Mouse (Mus musculus) myocyte (in vitro differentiated cells): ENCODE data around the gene Pknox2. TPM values are rescaled to one million over a fixed set of nuclear protein-coding genes. Genes with fewer than 3 reads are reported as not detected.
A peak's percentile ranks its signal among the peaks of the same experiment; 100 is the strongest.

ENCODE experiments used
- H3K27me3 ChIP-seq: one replicate; pipeline ENCODE4 v1.6.1; 2011; ENCODE audit not compliant: control insufficient read depth, insufficient read depth, insufficient read length
- H3K36me3 ChIP-seq: one replicate; pipeline ENCODE4 v1.6.1; 2011; ENCODE audit not compliant: control insufficient read depth, insufficient read depth
- H3K4me2 ChIP-seq: one replicate; pipeline ENCODE4 v1.6.1; 2011; ENCODE audit warnings: low read depth, control low read depth
- H3K4me3 ChIP-seq: one replicate; pipeline ENCODE4 v1.5.1; 2011; ENCODE audit warnings: mild to moderate bottlenecking, control low read depth, moderate library complexity
- H3K79me2 ChIP-seq: one replicate; pipeline ENCODE4 v1.6.1; 2011; ENCODE audit not compliant: control insufficient read depth, insufficient read depth
- H3ac ChIP-seq: one replicate; pipeline ENCODE4 v1.6.1; 2011; ENCODE audit not compliant: control insufficient read depth, insufficient read length
- CEBPB ChIP-seq: IDR thresholded peaks from 2 replicates; pipeline ENCODE4 v1.6.1; 2011; ENCODE audit warnings: mild to moderate bottlenecking, moderate library complexity; ENCODE audit not compliant: poor library complexity, insufficient read depth, severe bottlenecking
- E2F4 ChIP-seq: IDR thresholded peaks from one replicate; pipeline ENCODE4 v1.6.1; 2011; ENCODE audit warnings: mild to moderate bottlenecking, control low read depth, moderate library complexity; ENCODE audit not compliant: insufficient read depth
- MAX ChIP-seq: IDR thresholded peaks from one replicate; pipeline ENCODE4 v1.6.1; 2011; ENCODE audit warnings: low read depth, mild to moderate bottlenecking, control low read depth
- MYOD1 ChIP-seq, 3 experiments: IDR thresholded peaks; one replicate each; pipeline ENCODE4 v1.6.1; 2011; ENCODE audit warnings: control low read depth in 2 of 3, low read depth in 2 of 3, mild to moderate bottlenecking in 2 of 3, moderate library complexity in 1 of 3; ENCODE audit not compliant: insufficient read length in 2 of 3, control insufficient read depth in 1 of 3
- MYOG ChIP-seq, 3 experiments: IDR thresholded peaks; one replicate each; pipeline ENCODE4 v1.6.1; 2011; ENCODE audit warnings: control low read depth in 2 of 3, low read depth in 2 of 3, mild to moderate bottlenecking in 2 of 3; ENCODE audit not compliant: insufficient read length in 2 of 3, control insufficient read depth in 1 of 3, insufficient read depth in 1 of 3
- POLR2A ChIP-seq: IDR thresholded peaks from one replicate; pipeline ENCODE4 v1.6.1; 2011; ENCODE audit warnings: low read depth, mild to moderate bottlenecking, control low read depth, moderate library complexity; ENCODE audit not compliant: insufficient read length
- POLR2AphosphoS2 ChIP-seq: IDR thresholded peaks from one replicate; pipeline ENCODE4 v1.6.1; 2011; ENCODE audit warnings: low read depth, control low read depth; ENCODE audit not compliant: insufficient read length
- REST ChIP-seq: IDR thresholded peaks from one replicate; pipeline ENCODE4 v1.6.1; 2011; ENCODE audit warnings: mild to moderate bottlenecking, control low read depth, moderate library complexity; ENCODE audit not compliant: insufficient read depth, insufficient read length
- SRF ChIP-seq: IDR thresholded peaks from one replicate; pipeline ENCODE4 v1.6.1; 2011; ENCODE audit warnings: low read depth; ENCODE audit not compliant: control insufficient read depth, insufficient read length
- TCF12 ChIP-seq: IDR thresholded peaks from one replicate; pipeline ENCODE4 v1.6.1; 2011; ENCODE audit warnings: mild to moderate bottlenecking, control low read depth; ENCODE audit not compliant: poor library complexity, insufficient read depth, severe bottlenecking
- TCF3 ChIP-seq: IDR thresholded peaks from one replicate; pipeline ENCODE4 v1.6.1; 2011; ENCODE audit warnings: low read depth, control low read depth; ENCODE audit not compliant: insufficient read length
- USF1 ChIP-seq: IDR thresholded peaks from one replicate; pipeline ENCODE4 v1.6.1; 2011; ENCODE audit warnings: low read depth, mild to moderate bottlenecking, control low read depth, moderate library complexity
- polyA plus RNA-seq: library from polyadenylated mRNA; unstranded; fragments of >200 nt; fragmentation: generic; extraction: Trizol; gene quantifications from one replicate; pipeline ENCODE4 v1.2.1, GENCODE M21; 2012; ENCODE audit warnings: missing spikeins

Gene Pknox2
- polyA plus RNA-seq, 1 experiment = 20.4 TPM

DNA sequence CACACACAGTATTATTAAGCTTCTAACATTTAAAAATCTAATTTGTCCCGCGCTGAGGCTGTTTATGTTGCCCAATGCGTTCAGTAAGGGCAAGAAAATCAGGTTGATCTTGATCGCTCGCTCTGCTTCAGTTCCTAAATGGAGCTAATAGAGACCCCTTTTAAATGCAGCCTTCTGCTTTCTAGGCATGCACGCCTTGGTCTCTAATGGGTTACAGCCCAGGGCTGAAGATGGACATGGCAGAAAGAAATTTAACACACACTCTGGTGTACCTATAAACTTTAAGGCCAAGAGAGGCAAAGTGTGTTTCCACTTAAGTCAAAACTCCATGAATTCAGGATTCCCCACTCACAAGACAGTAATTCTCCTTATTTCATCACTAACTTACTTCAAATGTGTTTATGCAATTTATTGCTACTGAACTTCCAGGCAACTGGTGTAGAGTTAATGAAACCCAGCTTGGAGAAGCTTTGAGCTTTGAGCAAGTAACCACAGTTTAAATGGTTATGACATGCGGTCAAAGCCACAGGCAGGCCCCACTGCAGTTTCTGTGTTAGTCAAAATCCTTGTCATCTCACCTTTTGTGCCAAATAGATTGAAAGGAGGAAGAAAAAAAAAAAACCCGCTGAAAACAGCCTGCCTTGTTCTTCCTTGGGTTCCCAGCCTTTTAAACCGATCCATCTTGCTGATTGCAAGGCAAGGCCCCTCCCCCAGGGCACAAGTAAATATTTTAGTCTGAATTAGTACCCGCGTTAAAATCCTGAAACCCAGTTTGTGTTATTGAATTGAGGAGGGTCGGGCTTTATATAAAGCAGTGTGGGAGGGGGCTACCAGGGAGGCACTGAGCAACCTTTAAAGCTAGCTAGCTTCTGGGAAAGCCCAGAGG is 3.9 kb downstream of the Pknox2 start:
- Histone ChIP-seq H3K27me3 (no peaks in the 10 kb centered on the region), H3ac (no peak overlapping the region), H3K36me3 (no peaks in the 10 kb centered on the region), H3K4me2 (peak overlapping the region; percentile 87), H3K4me3 (no peak overlapping the region), H3K79me2 (peaks cover 32% of the 10 kb centered on the region)
- TF ChIP-seq MAX (no peak), REST (no peak), POLR2A (no peak), E2F4 (no peak), POLR2AphosphoS2 (no peak), SRF (no peak), CEBPB (no peak), MYOG (IDR thresholded peaks at IDR 0.05; ENCODE audit: control insufficient read depth in 1 of 3, insufficient read depth in 1 of 3, insufficient read length in 2 of 3, low read depth in 2 of 3) (no peak), TCF3 (no peak), MYOD1 (IDR thresholded peaks at IDR 0.05; ENCODE audit: control insufficient read depth in 1 of 3, insufficient read length in 2 of 3, low read depth in 2 of 3) (no peak), TCF12 (no peak), USF1 (no peak)

DNA sequence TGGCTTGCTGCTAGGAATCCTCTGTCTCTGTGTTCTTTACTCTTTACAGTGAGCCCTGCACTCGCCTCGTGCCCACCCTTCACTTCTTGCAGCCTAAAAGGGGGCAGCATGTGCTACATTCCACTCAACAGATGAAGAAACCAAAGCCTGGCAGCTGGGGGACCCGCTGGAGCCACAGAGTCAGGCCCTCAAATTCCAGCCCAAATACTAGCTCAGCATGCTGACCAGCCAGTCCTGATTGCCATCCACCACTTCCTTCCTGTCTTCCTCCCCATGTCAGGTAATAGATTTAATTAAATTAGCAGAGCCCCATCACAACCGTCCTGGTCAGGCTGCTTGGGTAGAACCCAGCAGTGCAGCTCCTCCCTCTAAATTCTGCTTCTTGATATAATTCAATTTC is 5.1 kb downstream of the Pknox2 start:
- Histone ChIP-seq H3K36me3 (no peaks in the 10 kb centered on the region), H3K79me2 (peaks cover 32% of the 10 kb centered on the region), H3K27me3 (no peaks in the 10 kb centered on the region), H3K4me3 (no peak overlapping the region), H3K4me2 (peak overlapping the region; percentile 53), H3ac (no peak overlapping the region)
- TF ChIP-seq MYOD1 (IDR thresholded peaks at IDR 0.05; ENCODE audit: control insufficient read depth in 1 of 3, insufficient read length in 2 of 3, low read depth in 2 of 3) (peak in 2 of 3 experiments; percentile 70), CEBPB (no peak), POLR2AphosphoS2 (no peak), USF1 (no peak), E2F4 (no peak), POLR2A (no peak), MAX (no peak), SRF (no peak), MYOG (IDR thresholded peaks at IDR 0.05; ENCODE audit: control insufficient read depth in 1 of 3, insufficient read depth in 1 of 3, insufficient read length in 2 of 3, low read depth in 2 of 3) (peak in 2 of 3 experiments; percentile 71 to 92), TCF12 (peak; percentile 51)

DNA sequence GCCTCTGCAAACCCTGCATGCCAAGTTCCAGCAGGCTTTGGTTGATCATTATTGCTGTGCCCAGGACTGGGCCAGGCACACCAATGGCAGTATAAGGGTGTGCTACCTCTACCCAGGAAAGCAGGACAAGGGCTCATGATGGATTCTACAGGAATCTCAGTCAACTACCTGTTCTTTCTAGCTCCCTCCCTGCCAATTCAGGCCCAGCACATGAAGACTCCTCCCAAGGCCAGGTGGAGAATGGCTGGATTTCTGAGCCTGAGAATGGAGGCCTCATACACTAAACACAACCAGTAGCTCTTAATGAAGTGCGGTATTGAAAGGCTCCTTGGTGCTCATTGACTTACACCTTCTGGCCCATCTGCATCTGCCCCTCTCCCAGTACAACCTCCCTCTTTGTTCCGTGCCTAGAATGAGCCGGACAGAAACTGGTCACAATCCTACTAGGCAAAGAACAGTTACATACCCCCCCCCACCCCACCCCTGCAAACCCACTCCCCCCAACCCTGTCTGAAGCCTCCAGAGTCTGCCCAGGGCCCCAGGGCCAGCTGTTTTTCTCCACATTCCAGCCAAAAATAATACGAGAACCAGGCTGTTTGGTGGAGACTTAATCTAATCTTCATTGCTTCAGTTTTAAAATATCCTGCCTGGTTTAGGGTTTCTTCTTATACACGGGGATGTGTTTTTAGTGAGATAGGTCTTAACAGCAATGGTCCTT is 6.6 kb downstream of the Pknox2 start:
- H3K79me2 ChIP-seq = peaks cover 29% of the 10 kb centered on the region
- TF ChIP-seq MYOD1 (IDR thresholded peaks at IDR 0.05; ENCODE audit: control insufficient read depth in 1 of 3, insufficient read length in 2 of 3, low read depth in 2 of 3) (peak in 1 of 3 experiments; percentile 10), MYOG (IDR thresholded peaks at IDR 0.05; ENCODE audit: control insufficient read depth in 1 of 3, insufficient read depth in 1 of 3, insufficient read length in 2 of 3, low read depth in 2 of 3) (peak in 1 of 3 experiments; percentile 15), REST (no peak), POLR2A (no peak)
- no peaks in the 10 kb centered on the region for H3K36me3 ChIP-seq
- H3ac ChIP-seq = no peak overlapping the region
- peak overlapping the region; percentile 53 for H3K4me2 ChIP-seq
- H3K4me3 ChIP-seq = no peak overlapping the region
- no peaks in the 10 kb centered on the region for H3K27me3 ChIP-seq

- TF ChIP-seq POLR2A (peak; percentile 50), USF1 (no peak), MYOD1 (IDR thresholded peaks at IDR 0.05; ENCODE audit: control insufficient read depth in 1 of 3, insufficient read length in 2 of 3, low read depth in 2 of 3) (no peak), CEBPB (no peak), E2F4 (no peak), SRF (no peak), MYOG (IDR thresholded peaks at IDR 0.05; ENCODE audit: control insufficient read depth in 1 of 3, insufficient read depth in 1 of 3, insufficient read length in 2 of 3, low read depth in 2 of 3) (no peak)
- Histone ChIP-seq H3K27me3 (no peaks in the 10 kb centered on the region), H3ac (no peak overlapping the region), H3K4me3 (no peak overlapping the region), H3K4me2 (peak overlapping the region; percentile 63), H3K36me3 (no peaks in the 10 kb centered on the region), H3K79me2 (peaks cover 18% of the 10 kb centered on the region)
Measured at GRCm38 (mm10) chr9:37139514-37139913, 7.7 kb downstream of the Pknox2 start.
